Mouse (Mus musculus): ENCODE measurements at regions not wholly inside any gene's neighbourhood (a gene's known extent, or its start where the extent isn't known, plus 50 kb on each side); places are given as distances from the start of the nearest gene placed in this dataset.
"Not testable (repeated sequence)": the region's sequence is repeated elsewhere in the genome, so short reads cannot be mapped to it uniquely, and the experiment has no call there.

DNA sequence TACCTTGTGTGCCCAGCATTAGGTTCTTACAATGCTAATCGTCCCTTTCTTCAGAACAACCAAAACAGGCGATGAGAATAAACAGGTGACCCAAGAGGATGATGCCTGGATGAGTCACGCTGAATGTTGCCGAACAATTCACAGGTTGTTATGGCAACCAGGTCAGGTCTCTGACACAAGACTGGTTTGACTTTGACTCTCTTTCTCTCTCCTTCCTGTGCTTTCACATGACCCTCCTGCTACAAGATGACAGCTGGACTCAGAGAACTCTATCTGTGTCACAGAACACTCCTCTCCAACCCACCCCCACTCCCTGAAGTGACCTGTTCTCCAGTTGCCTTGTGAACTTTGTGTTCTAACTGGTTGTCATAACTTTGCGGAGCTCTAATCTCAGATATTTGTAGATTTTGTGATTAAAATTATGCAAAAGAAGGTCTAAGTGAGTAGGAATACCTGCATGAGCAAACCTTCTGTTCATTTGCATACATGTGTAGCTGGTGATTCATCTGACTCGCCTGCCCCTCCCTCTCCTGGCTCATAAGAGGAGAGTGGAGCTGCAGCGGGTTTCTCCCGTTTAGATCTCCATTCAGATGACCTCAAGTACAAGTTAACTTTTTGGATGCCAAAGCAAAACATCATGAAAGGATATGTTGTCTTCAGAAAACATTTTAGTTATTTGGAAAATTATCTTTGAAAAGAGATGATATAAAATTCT is 126.2 kb upstream of the Nrip1 start:
- no peak for ATAC-seq (ENCODE audit: borderline replicate concordance, extremely low read depth, low FRiP score, low TSS enrichment)

DNA sequence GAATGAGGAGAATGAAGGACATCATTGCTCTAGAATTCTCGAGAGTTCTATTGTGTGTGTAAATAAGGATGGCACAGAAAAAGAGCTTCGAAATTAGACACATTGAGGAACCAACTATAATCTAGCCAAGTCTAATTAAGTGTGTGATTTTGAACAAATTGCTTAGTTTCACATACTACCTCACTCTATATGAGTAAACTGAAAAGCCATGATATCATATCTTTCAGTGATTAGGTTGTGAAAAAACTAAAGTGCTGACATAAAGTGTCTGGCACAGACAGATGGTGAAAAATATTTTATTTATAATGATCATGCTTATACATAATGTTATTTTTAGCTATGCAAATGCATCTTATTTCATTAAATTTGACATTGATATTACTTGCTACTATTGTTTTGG is 124.6 kb upstream of the Nrip1 start:
- no peak overlapping the region for H3K4me2 ChIP-seq
- no peaks in the 10 kb centered on the region for H3K27me3 ChIP-seq
- no peak for ATAC-seq (ENCODE audit: borderline replicate concordance, extremely low read depth, low FRiP score, low TSS enrichment)
- no peaks in the 10 kb centered on the region for H3K4me1 ChIP-seq
- WGBS, result 48% methylated on average over 2 of the region's 2 CpGs
- no peaks in the 10 kb centered on the region for H3K9me3 ChIP-seq
- no peak overlapping the region for H3K4me3 ChIP-seq
- H3K9ac ChIP-seq, result no peak overlapping the region
- no peak overlapping the region for H3K27ac ChIP-seq
- no peaks in the 10 kb centered on the region for H3K36me3 ChIP-seq

More for the DNA sequence above, 126.2 kb upstream of the Nrip1 start:
- WGBS, result 55% methylated on average over 8 of the region's 8 CpGs
- no peaks in the 10 kb centered on the region for H3K9me3 ChIP-seq
- H3K27ac ChIP-seq, result no peak overlapping the region
- no peaks in the 10 kb centered on the region for H3K27me3 ChIP-seq
- H3K9ac ChIP-seq, result no peak overlapping the region
- H3K4me2 ChIP-seq, result no peak overlapping the region
- no peak overlapping the region for H3K4me3 ChIP-seq
- no peaks in the 10 kb centered on the region for H3K4me1 ChIP-seq
- no peaks in the 10 kb centered on the region for H3K36me3 ChIP-seq

DNA sequence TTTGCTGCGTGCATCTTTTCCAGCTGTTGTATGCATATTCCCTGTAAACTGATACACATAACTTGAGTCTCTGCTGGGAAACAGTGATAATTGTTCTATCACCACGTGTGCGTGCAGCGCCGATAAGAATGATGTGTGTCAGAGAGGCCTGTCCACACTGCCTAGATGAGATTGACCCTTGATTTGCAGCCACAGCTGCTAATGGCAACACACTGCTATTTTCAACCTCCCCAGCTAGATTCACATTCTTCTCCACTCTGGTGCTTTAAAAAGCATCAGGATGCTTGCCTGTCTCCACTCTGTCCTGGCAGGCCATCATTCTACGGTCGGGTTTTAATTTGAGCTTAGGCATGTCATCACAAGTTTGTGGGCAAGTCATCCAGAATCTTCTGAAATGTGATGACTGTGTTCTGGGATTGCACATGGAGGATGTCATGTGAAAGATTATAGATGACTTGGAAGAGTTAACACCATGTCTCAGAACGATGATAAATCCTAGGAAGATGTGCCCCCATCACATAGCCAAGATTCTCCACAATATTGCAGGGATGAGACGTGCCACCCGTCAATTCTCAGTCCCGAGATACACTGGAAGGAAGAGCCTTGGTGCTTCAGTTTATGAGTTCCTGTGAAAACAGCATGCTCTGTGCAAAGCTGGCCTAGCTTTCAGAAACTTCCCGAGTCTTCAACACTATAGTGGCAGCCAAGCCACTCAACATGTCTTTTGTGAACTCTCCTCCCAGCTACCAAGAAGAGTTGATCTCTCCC is 123.6 kb upstream of the Nrip1 start:
- no peaks in the 10 kb centered on the region for H3K4me1 ChIP-seq
- H3K27ac ChIP-seq, result no peak overlapping the region
- WGBS, result 69% methylated on average over 12 of the region's 12 CpGs
- H3K9ac ChIP-seq, result no peak overlapping the region
- no peak overlapping the region for H3K4me2 ChIP-seq
- H3K27me3 ChIP-seq, result no peaks in the 10 kb centered on the region
- no peak overlapping the region for H3K4me3 ChIP-seq
- no peaks in the 10 kb centered on the region for H3K9me3 ChIP-seq
- H3K36me3 ChIP-seq, result no peaks in the 10 kb centered on the region
- ATAC-seq (ENCODE audit: borderline replicate concordance, extremely low read depth, low FRiP score, low TSS enrichment), result no peak

DNA sequence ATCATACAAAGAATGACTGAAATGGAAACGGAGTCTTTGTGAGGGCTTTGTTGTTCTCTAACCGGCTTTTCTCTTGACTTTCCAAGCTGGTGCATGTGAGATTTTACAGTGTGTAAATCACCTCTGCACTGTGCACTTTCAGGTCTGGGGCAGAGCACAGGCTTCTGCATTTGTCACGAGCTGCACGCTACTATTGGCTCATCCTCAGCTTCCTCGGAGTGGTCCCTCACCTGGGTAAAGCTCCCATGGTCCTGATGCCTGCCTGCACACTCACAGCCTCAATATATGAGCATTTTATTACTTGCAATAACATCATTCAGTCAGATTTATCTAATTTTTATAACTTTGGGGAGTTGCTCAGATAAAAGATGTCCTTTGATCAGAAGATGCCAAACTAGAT is 109.8 kb upstream of the Nrip1 start:
- Histone ChIP-seq H3K9ac (no peak overlapping the region), H3K27ac (no peak overlapping the region), H3K36me3 (no peaks in the 10 kb centered on the region), H3K4me2 (no peak overlapping the region), H3K4me1 (no peaks in the 10 kb centered on the region), H3K4me3 (no peak overlapping the region), H3K27me3 (no peaks in the 10 kb centered on the region), H3K9me3 (no peaks in the 10 kb centered on the region)
- ATAC-seq (ENCODE audit: borderline replicate concordance, extremely low read depth, low FRiP score, low TSS enrichment), result no peak
- 81% methylated on average over 5 of the region's 5 CpGs for WGBS

DNA sequence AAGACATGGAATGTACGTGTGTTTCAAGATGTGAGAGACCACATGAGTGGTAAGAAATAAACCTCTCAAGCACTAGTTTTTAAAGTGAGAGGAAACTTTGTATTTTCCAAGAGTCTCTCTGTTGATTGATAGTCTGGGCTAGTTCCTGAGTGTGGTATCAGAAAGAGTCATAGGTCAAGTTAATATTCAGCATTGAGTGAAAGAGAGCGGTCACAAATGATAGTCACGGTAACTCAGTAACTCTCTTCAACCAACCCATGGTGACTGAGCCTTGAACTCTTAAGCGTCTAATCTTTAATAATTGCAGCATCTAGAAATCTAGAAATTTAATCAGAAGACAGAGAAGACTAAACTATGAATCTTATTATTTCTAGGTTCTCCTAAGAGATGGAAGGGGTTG is 108.3 kb upstream of the Nrip1 start:
- Histone ChIP-seq H3K36me3 (no peaks in the 10 kb centered on the region), H3K27me3 (no peaks in the 10 kb centered on the region), H3K4me3 (no peak overlapping the region), H3K9me3 (no peaks in the 10 kb centered on the region), H3K4me1 (no peaks in the 10 kb centered on the region), H3K27ac (no peak overlapping the region), H3K9ac (no peak overlapping the region), H3K4me2 (no peak overlapping the region)
- 61% methylated on average over 4 of the region's 4 CpGs for WGBS
- no peak for ATAC-seq (ENCODE audit: borderline replicate concordance, extremely low read depth, low FRiP score, low TSS enrichment)

DNA sequence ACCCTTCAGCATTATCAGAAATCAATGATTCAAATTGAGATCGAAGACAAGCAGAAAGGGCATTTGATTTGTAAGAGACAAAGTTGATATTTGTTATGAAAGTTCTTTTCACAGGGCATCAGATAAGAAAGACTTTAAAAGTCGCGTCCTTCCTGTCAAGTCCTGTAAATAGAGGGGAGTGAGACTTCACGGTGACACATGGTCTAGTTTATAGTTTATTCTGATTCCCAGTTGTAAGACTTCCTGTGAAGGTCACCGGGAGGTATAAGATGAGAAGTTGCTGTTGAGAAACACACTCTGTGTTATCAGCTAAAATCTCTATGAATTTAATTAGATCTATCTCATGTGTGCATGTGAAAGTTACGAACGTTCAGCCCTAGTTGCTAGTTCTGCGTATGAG is 103.8 kb upstream of the Nrip1 start:
- Histone ChIP-seq H3K27ac (no peak overlapping the region), H3K9me3 (no peaks in the 10 kb centered on the region), H3K4me1 (no peaks in the 10 kb centered on the region), H3K27me3 (no peaks in the 10 kb centered on the region), H3K4me3 (no peak overlapping the region), H3K9ac (no peak overlapping the region), H3K4me2 (no peak overlapping the region), H3K36me3 (no peaks in the 10 kb centered on the region)
- 38% methylated on average over 8 of the region's 8 CpGs for WGBS
- no peak for ATAC-seq (ENCODE audit: borderline replicate concordance, extremely low read depth, low FRiP score, low TSS enrichment)

DNA sequence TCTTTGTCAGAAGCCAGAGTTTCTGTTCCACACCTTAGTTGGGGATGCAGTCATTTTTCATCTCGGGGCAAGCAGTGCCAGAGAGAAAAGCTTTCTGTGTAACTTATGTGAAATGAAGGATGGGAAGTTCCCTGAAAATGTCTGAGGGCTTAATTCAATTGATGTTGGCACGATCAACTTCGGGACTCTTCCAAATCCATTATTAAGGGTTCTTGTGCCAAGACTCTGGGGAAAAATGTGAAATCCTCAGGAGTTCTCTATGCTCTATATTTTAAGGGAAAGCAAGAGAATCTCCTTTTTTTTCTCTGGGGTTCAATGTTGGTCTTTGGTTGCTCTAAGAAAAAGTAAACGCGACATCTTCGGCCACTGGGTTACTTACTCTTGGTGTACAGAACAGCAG is 100.9 kb upstream of the Nrip1 start:
- no peaks in the 10 kb centered on the region for H3K9me3 ChIP-seq
- 76% methylated on average over 6 of the region's 6 CpGs for WGBS
- no peak for ATAC-seq (ENCODE audit: borderline replicate concordance, extremely low read depth, low FRiP score, low TSS enrichment)
- H3K27me3 ChIP-seq, result no peaks in the 10 kb centered on the region
- H3K36me3 ChIP-seq, result no peaks in the 10 kb centered on the region
- H3K27ac ChIP-seq, result no peak overlapping the region
- no peaks in the 10 kb centered on the region for H3K4me1 ChIP-seq
- no peak overlapping the region for H3K9ac ChIP-seq
- H3K4me3 ChIP-seq, result no peak overlapping the region
- no peak overlapping the region for H3K4me2 ChIP-seq

DNA sequence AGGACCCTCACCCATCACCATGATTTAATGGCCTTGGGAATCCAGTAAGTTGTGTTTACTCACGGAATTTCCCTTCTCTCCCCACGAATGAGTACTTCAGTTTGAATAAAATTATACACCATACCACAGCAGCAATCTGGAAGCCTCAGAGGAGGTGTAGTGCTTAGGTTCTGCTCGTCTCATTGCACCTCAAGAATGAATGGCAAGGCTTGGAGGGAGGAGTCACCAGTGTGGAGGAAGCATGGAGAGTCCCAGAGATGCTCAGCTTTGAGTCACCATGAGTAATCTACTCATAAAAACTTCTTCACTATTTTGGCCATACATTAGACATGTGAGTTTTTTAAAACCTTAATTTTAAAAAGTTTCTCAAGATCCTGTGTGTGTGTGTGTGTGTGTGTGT is 98.8 kb upstream of the Nrip1 start:
- no peak for ATAC-seq (ENCODE audit: borderline replicate concordance, extremely low read depth, low FRiP score, low TSS enrichment)
- WGBS, result 65% methylated on average over 3 of the region's 3 CpGs
- Histone ChIP-seq H3K27me3 (no peaks in the 10 kb centered on the region), H3K4me3 (no peak overlapping the region), H3K36me3 (no peaks in the 10 kb centered on the region), H3K9ac (no peak overlapping the region), H3K4me2 (no peak overlapping the region), H3K4me1 (no peaks in the 10 kb centered on the region), H3K27ac (no peak overlapping the region), H3K9me3 (no peaks in the 10 kb centered on the region)

DNA sequence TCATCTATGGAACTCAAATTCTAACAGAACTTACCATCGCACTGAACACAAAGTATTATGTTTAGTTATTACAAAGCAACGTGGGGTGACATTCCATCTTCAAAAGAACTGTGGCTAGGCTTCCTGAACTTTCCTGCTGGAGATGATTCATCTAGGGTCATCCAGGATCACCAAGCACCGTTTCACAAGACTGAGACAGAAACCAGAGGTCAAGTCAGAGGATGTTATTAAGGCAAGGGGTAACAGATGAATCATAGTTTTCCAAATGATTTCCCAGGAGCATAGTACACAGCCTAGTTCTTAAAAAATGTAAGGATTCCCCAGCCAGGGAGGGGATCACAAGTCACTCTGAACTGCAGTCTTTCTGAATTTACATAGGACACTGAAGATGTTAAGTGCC is 97.5 kb upstream of the Nrip1 start:
- H3K27ac ChIP-seq, result no peak overlapping the region

DNA sequence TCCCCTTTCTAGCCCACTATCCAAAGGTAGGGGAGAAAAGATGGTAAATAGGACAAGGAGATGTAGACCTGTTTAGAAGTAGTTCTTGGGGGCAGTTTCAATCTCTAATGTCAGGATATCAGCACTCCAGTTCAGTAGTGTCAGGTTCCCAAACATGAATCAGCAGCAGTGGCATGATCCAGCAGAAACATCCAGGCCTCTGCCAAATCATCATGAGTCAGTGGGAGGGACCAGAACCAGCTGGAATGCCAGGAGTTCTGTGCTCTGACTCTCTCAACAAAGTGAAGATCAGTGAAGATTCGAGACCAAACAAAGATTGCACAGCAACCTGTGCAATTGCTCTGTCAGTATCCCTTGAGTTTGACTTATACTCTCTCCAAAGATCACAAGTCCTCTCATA is 85.9 kb upstream of the Nrip1 start:
- ATAC-seq (ENCODE audit: borderline replicate concordance, extremely low read depth, low FRiP score, low TSS enrichment), result no peak
- H3K36me3 ChIP-seq, result no peaks in the 10 kb centered on the region
- peaks cover 10% of the 10 kb centered on the region; the same call in 1 of the 2 replicates for H3K4me1 ChIP-seq
- H3K27ac ChIP-seq, result no peak overlapping the region
- 85% methylated on average over 1 of the region's 1 CpGs for WGBS
- no peak overlapping the region for H3K4me2 ChIP-seq
- H3K4me3 ChIP-seq, result no peak overlapping the region
- no peaks in the 10 kb centered on the region for H3K9me3 ChIP-seq
- no peaks in the 10 kb centered on the region for H3K27me3 ChIP-seq
- no peak overlapping the region for H3K9ac ChIP-seq

More for the DNA sequence above, 97.5 kb upstream of the Nrip1 start:
- Histone ChIP-seq H3K36me3 (no peaks in the 10 kb centered on the region), H3K4me3 (no peak overlapping the region), H3K4me1 (no peaks in the 10 kb centered on the region), H3K9me3 (no peaks in the 10 kb centered on the region), H3K4me2 (no peak overlapping the region), H3K27me3 (no peaks in the 10 kb centered on the region), H3K9ac (no peak overlapping the region)
- ATAC-seq (ENCODE audit: borderline replicate concordance, extremely low read depth, low FRiP score, low TSS enrichment), result no peak
- 48% methylated on average over 3 of the region's 3 CpGs for WGBS

DNA sequence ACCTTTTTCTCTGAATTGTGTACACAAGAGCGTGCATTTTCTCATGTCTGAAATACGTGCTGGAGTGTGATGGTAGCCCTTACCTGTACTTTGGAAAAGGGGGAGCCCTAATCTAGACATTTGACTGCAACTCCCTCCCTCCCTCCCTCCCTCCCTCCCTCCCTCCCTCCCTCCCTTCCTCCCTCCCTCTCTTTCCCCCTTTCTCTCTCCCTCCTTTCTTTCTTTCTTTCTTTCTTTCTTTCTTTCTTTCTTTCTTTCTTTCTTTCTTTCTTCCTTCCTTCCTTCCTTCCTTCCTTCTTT is 82.6 kb upstream of the Nrip1 start:
- H3K9ac ChIP-seq, H3K27ac ChIP-seq, H3K9me3 ChIP-seq, H3K4me2 ChIP-seq, H3K27me3 ChIP-seq, H3K4me3 ChIP-seq, H3K36me3 ChIP-seq: not testable (repeated sequence)
- peaks cover 22% of the 10 kb centered on the region for H3K4me1 ChIP-seq
- 53% methylated on average over 2 of the region's 2 CpGs for WGBS
- peak; percentile 33; the same call in 1 of the 2 replicates for ATAC-seq (ENCODE audit: borderline replicate concordance, extremely low read depth, low FRiP score, low TSS enrichment)

DNA sequence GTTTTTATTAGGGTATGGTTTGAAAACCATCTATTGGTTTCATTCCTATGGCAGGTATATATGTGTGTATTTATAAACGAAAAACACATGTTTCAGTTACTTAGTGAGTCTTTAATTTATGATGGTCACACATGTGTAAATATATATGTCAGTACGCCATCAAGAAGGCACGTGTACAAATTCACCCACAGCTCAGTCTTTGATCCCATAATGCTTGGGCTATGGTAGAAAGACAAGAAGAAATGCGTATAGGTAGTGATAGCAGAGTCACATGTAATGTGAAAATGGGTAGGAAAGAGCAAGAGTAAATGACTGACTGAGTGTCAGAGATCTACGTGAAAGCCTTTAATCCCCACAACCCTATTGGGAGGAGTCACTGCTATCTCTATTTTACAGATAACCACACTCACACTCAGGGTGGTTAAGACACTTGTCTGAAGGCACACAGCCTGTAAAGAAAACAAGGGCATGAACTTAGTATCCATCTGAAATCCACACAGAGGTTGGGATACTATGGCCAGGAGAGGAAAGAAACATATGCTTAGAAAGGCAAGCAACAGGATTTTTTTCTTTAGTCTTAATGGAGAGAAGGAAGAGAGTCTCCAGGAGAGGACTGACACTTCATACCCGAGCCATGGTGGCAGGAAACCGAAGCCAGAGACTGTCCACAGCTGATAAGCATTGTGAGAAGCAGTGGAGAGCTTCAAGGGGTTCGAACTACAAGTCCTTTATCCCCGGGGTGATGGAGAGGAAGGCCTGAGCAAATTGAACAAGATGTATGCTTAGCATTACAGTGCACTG is 82.1 kb upstream of the Nrip1 start:
- peak overlapping the region; percentile 19; the same call in 1 of the 2 replicates for H3K27ac ChIP-seq
- ATAC-seq (ENCODE audit: borderline replicate concordance, extremely low read depth, low FRiP score, low TSS enrichment), result peak; percentile 56; the same call in 1 of the 2 replicates
- H3K36me3 ChIP-seq, result no peaks in the 10 kb centered on the region
- H3K4me2 ChIP-seq, result no peak overlapping the region
- H3K4me3 ChIP-seq, result no peak overlapping the region
- peaks cover 22% of the 10 kb centered on the region for H3K4me1 ChIP-seq
- H3K9me3 ChIP-seq, result no peaks in the 10 kb centered on the region
- no peak overlapping the region for H3K9ac ChIP-seq
- H3K27me3 ChIP-seq, result no peaks in the 10 kb centered on the region
- WGBS, result 55% methylated on average over 9 of the region's 9 CpGs

Data from lung, embryonic 15.5 days (tissue).